Mouse (Mus musculus): ENCODE results near the gene Tmem139. TPM values are rescaled to one million over a fixed set of nuclear protein-coding genes. Genes with fewer than 3 reads are reported as not detected.

The Tmem139 gene
- 54.1 TPM for polyA plus RNA-seq (2014; fragmentation: Illumina TruSeq; extraction: RNeasy Lipid Tissue Mini Kit (QIAGEN cat#74804); ENCODE audit: low replicate concordance)

DNA sequence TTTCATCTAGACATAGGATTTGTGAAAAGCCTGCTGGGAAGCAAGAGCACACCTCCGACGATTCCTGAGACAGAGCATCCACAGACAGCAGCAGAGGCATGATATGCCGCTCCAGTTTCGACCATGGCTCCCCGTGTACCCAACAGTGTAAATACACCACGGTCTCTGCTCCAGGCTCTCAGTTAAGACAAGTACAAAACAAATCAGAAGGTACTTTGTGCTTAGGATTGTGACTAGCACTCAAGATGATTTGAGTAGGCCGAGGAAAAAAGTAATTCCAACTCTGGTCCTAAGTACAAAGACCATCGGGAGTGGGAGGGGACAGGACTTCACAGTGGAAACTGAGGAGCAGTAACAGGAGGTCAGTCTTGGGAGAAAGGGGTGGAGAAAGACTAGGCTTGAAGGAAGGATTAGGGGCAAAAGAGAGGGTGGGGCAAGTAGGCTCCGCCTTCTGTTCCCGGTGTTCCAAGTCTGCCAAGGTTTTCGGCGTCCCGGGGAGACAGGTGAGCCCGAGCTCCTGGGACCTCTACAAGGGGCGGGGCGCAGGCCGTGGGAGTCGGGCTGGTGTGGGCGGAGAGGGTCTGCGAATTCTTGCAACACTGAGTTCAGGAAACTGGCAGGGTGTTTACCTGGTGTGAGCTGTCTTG is at the start of gene Tmem139:
Gene Tmem139 (plus strand): TSS at position 447 of the 647 bp plus-strand sequence.

GRCm38 (mm10) chr6:42215028-42215427 is 46.7 kb upstream of the Tmem139 start, which contains the start of gene Tas2r144:
Gene Tas2r144, plus strand, starts transcription at chr6:42215328.

DNA sequence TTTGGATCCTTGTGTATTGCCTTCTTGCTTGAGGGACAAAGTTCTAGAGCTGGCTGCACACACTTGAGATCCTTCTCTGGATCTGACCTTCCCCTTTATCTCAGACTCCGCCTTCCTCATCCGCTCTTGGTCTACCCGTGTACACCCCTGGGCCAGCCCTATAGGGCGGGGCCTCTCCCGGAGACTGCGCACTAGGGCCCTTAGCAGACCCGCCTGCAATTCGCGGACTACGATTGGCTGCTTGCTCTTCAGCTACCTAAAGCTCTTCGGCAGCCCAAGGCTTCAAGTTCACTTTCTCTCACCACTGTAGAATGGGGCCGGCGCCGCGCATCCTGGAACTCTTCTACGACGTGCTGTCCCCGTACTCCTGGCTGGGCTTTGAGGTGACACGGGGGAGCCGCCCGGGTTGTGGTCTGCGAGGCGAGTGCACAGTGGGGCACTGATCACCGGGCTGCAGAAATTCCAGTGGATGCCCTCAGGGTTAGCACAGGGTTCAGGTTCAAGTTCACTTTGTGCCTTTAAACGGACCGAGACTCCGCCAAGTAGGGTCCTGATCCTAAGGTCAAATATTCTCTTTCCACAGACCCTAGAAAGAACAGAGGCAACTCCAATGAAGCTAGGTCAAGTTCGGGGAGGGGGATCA is 15.9 kb upstream of the Tmem139 start, which contains the start of gene Gstk1:
Gene Gstk1 (plus strand): TSS at position 225 of the 643 bp plus-strand sequence.

DNA sequence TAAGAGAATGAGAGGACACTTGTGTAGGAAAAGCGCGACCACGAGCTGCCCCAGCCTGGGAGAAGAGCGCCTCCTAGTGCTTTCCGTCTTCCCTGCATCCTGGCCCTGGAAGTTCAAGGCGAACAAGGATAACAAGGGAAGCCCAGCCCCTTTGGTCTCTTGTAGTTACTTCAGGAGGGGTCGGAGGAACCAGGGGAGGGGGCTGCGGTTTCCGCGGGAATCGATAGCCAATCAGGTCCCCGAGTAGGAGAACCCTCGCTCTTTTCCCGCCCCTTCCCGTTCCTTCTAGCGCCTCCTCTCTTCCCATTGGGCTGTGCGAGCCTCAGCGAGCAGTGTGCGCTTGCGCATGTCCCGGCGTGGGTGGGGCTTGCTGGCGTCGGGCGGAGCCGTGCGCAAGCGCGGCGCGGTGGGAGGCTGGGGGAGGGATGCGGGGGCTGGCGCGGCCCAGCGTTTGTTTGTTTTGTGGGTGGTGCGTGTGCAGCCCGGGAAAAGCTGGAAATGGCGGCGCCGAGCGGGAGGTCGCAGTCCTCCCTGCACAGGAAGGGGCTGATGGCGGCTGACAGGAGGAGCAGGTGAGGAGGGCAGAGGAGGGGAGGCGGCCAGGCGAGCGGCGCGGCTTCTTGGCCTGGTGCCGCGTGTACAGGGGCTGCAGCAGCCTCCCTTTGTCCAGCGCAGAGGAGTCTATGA is 3.0 kb downstream of the Tmem139 start, which contains the start of gene Casp2:
Gene Casp2 (plus strand): TSS at position 360 of the 687 bp plus-strand sequence.

DNA sequence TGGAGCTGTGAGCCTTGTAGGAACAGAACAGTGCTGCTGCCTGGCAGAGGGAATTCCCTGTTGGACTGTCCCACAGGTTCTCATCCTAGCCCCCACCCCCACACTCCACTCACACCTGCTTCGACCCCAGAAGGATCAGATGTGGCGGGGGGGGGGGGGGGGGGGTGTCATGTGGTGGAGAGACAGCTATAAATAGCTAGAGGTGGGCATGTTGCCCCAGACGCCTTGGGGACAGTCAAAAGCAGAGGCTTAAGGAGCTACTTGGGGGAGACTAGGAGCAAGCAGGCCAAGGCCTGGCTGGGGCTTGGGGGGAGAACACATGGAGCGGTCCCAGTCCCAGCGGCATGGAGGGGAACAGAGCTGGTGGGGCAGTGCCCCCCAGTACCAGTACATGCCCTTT is 24.7 kb downstream of the Tmem139 start, which contains the start of gene Clcn1:
Gene Clcn1 (plus strand): TSS at position 238 of the 400 bp plus-strand sequence.

Other genes starting within 250 kb of the Tmem139 start
- gene Sva, start 223.6 kb upstream of the Tmem139 start, polyA plus RNA-seq (2014; fragmentation: Illumina TruSeq; extraction: RNeasy Lipid Tissue Mini Kit (QIAGEN cat#74804); ENCODE audit: low replicate concordance) = not detected
- gene Tas2r139, start 121.0 kb upstream of the Tmem139 start, polyA plus RNA-seq (2014; fragmentation: Illumina TruSeq; extraction: RNeasy Lipid Tissue Mini Kit (QIAGEN cat#74804); ENCODE audit: low replicate concordance) = not detected
- gene Tas2r144, start 46.6 kb upstream of the Tmem139 start, polyA plus RNA-seq (2014; fragmentation: Illumina TruSeq; extraction: RNeasy Lipid Tissue Mini Kit (QIAGEN cat#74804); ENCODE audit: low replicate concordance) = not detected
- 48.8 TPM for gene Gstk1, start 16.0 kb upstream of the Tmem139 start, polyA plus RNA-seq (2014; fragmentation: Illumina TruSeq; extraction: RNeasy Lipid Tissue Mini Kit (QIAGEN cat#74804); ENCODE audit: low replicate concordance)
- gene Casp2, start 3.0 kb downstream of the Tmem139 start, polyA plus RNA-seq (2014; fragmentation: Illumina TruSeq; extraction: RNeasy Lipid Tissue Mini Kit (QIAGEN cat#74804); ENCODE audit: low replicate concordance) = 67.1 TPM
- 0.15 TPM for gene Clcn1, start 24.7 kb downstream of the Tmem139 start, polyA plus RNA-seq (2014; fragmentation: Illumina TruSeq; extraction: RNeasy Lipid Tissue Mini Kit (QIAGEN cat#74804); ENCODE audit: low replicate concordance)
- 0.15 TPM for gene Fam131b, start 62.7 kb downstream of the Tmem139 start, polyA plus RNA-seq (2014; fragmentation: Illumina TruSeq; extraction: RNeasy Lipid Tissue Mini Kit (QIAGEN cat#74804); ENCODE audit: low replicate concordance)
- gene Zyx, start 87.7 kb downstream of the Tmem139 start, polyA plus RNA-seq (2014; fragmentation: Illumina TruSeq; extraction: RNeasy Lipid Tissue Mini Kit (QIAGEN cat#74804); ENCODE audit: low replicate concordance) = 0.85 TPM
- gene Epha1, start 111.3 kb downstream of the Tmem139 start, polyA plus RNA-seq (2014; fragmentation: Illumina TruSeq; extraction: RNeasy Lipid Tissue Mini Kit (QIAGEN cat#74804); ENCODE audit: low replicate concordance) = 7.2 TPM
- not detected for gene Tas2r143, start 138.3 kb downstream of the Tmem139 start, polyA plus RNA-seq (2014; fragmentation: Illumina TruSeq; extraction: RNeasy Lipid Tissue Mini Kit (QIAGEN cat#74804); ENCODE audit: low replicate concordance)
- gene Tas2r135, start 143.5 kb downstream of the Tmem139 start, polyA plus RNA-seq (2014; fragmentation: Illumina TruSeq; extraction: RNeasy Lipid Tissue Mini Kit (QIAGEN cat#74804); ENCODE audit: low replicate concordance) = not detected
- not detected for gene Tas2r126, start 172.6 kb downstream of the Tmem139 start, polyA plus RNA-seq (2014; fragmentation: Illumina TruSeq; extraction: RNeasy Lipid Tissue Mini Kit (QIAGEN cat#74804); ENCODE audit: low replicate concordance)
- not detected for gene Olfr458, start 203.2 kb downstream of the Tmem139 start, polyA plus RNA-seq (2014; fragmentation: Illumina TruSeq; extraction: RNeasy Lipid Tissue Mini Kit (QIAGEN cat#74804); ENCODE audit: low replicate concordance)
- not detected for gene Olfr457, start 214.4 kb downstream of the Tmem139 start, polyA plus RNA-seq (2014; fragmentation: Illumina TruSeq; extraction: RNeasy Lipid Tissue Mini Kit (QIAGEN cat#74804); ENCODE audit: low replicate concordance)
- not detected for gene Olfr456, start 225.2 kb downstream of the Tmem139 start, polyA plus RNA-seq (2014; fragmentation: Illumina TruSeq; extraction: RNeasy Lipid Tissue Mini Kit (QIAGEN cat#74804); ENCODE audit: low replicate concordance)

All from small intestine, adult 10 weeks (tissue).